Mouse (Mus musculus): Measurements from ENCODE around the gene Rin3.

DNA sequence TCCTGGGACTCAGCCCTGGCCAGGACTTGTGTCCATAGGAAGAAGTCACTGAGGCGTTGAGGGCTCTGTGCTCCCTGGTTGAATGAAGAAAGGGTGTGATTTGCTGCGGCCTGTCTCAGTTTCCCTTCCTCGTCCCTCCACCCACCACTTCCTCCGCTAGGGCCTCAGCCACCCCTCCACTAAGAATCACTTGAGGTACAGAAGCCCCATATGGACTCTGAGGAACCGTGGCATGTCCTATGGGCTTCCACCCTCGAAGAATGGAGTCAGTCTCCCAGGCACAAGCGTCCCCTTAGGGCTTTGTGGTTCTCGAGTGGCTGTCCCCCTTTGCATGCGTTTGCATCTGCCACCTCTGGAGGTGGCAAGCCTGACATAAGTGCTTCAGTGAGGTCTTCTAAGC lies 100.4 kb downstream of the Rin3 start:
- no peak for TF ChIP-seq CTCF (IDR thresholded peaks at IDR 0.05 in 2 of 3, conservative IDR thresholded peaks at IDR 0.05 in 1 of 3; ENCODE audit: control insufficient read depth in 1 of 3, insufficient read depth in 1 of 3, low read depth in 2 of 3, low read length in 3 of 3, poor library complexity in 1 of 3, severe bottlenecking in 1 of 3)
- no peak for TF ChIP-seq E2F4 (IDR thresholded peaks at IDR 0.05; ENCODE audit: borderline replicate concordance, low read depth, low read length)
- TF ChIP-seq TAL1 (IDR thresholded peaks at IDR 0.05; ENCODE audit: low read length), result no peak
- TF ChIP-seq POLR2A (IDR thresholded peaks at IDR 0.05; ENCODE audit: control insufficient read depth in 1 of 2, insufficient read depth in 1 of 2, low read depth in 1 of 2, low read length in 2 of 2, poor library complexity in 1 of 2), result no peak
- TF ChIP-seq RAD21 (IDR thresholded peaks at IDR 0.05; ENCODE audit: low read depth, low read length), result no peak
- no peak for TF ChIP-seq HCFC1 (IDR thresholded peaks at IDR 0.05; ENCODE audit: low read depth, low read length)

All from MEL (cell line).